12 mouse cellular contexts compared by ENCODE assay signal in the genomic region with DNA sequence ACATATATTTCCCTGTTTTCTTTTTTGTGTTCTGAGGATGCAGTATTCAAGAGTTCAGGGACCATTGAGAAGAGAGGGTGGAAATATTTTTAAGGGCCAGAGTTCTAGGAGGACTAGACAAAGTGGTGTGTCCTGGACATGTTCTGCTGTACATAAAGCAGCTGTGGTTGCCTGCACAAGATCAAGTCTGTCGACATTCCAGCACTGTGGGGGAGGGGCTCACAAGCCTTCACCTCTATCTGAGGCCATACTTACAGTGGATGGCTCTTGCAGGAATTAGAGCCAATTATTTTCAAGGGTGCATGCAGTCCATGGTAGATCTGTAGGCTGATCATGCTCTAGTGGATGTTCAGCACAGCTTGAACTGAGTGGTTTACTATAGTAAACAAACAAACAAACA. TPM values are rescaled to one million over a fixed set of nuclear protein-coding genes. Genes with fewer than 3 reads are reported as not detected.
DNase-seq lines count a peak whose midpoint lies in the region; ATAC-seq lines count a peak whose summit lies in the region.
"Had no signal": no experiment of that assay in that cellular context is flagged by ENCODE, and none has a peak within 500 bp of the region (broad histone marks: within the 10 kb centered on the region; RNA-seq: fewer than 3 reads in every experiment).

No protein-coding gene starts in this region.

- H3K36me3 ChIP-seq in embryonic facial prominence, embryonic 13.5 days = peaks cover 69% of the 10 kb centered on the region
- H3K36me3 ChIP-seq in midbrain, embryonic 15.5 days (replicated peaks) = peaks cover 6% of the 10 kb centered on the region
- peaks cover 24% of the 10 kb centered on the region for H3K36me3 ChIP-seq in forebrain, embryonic 15.5 days

- no peaks in the 10 kb centered on the region for H3K27me3 ChIP-seq in embryonic facial prominence, embryonic 13.5 days
- H3K27me3 ChIP-seq in midbrain, embryonic 15.5 days (replicated peaks) = no peaks in the 10 kb centered on the region
- no peaks in the 10 kb centered on the region for H3K27me3 ChIP-seq in forebrain, embryonic 15.5 days
- H3K27me3 ChIP-seq: midbrain, embryonic 13.5 days had no signal

- peaks cover 84% of the 10 kb centered on the region for H3K4me1 ChIP-seq in embryonic facial prominence, embryonic 13.5 days
- H3K4me1 ChIP-seq in midbrain, embryonic 15.5 days = peaks cover 82% of the 10 kb centered on the region
- H3K4me1 ChIP-seq in forebrain, embryonic 15.5 days = peaks cover 85% of the 10 kb centered on the region

- peak overlapping the region; percentile 51; the same call in 1 of the 2 replicates for H3K27ac ChIP-seq in embryonic facial prominence, embryonic 13.5 days
- H3K27ac ChIP-seq in midbrain, embryonic 15.5 days = no peak overlapping the region
- H3K27ac ChIP-seq in forebrain, embryonic 15.5 days (replicated peaks) = no peak overlapping the region
- H3K27ac ChIP-seq: midbrain, embryonic 13.5 days had no signal

- no peaks in the 10 kb centered on the region for H3K9me3 ChIP-seq in embryonic facial prominence, embryonic 13.5 days
- no peaks in the 10 kb centered on the region for H3K9me3 ChIP-seq in midbrain, embryonic 15.5 days
- H3K9me3 ChIP-seq in forebrain, embryonic 15.5 days = no peaks in the 10 kb centered on the region
- H3K9me3 ChIP-seq: midbrain, embryonic 13.5 days had no signal

- no peak overlapping the region for H3K4me3 ChIP-seq in embryonic facial prominence, embryonic 13.5 days
- no peak overlapping the region for H3K4me3 ChIP-seq in midbrain, embryonic 15.5 days
- no peak overlapping the region for H3K4me3 ChIP-seq in forebrain, embryonic 15.5 days
- H3K4me3 ChIP-seq: midbrain, embryonic 13.5 days had no signal

- no peak overlapping the region for H3K9ac ChIP-seq in embryonic facial prominence, embryonic 13.5 days
- no peak overlapping the region for H3K9ac ChIP-seq in midbrain, embryonic 15.5 days
- no peak overlapping the region for H3K9ac ChIP-seq in forebrain, embryonic 15.5 days (replicated peaks)
- H3K9ac ChIP-seq: midbrain, embryonic 13.5 days had no signal

- WGBS in embryonic facial prominence, embryonic 13.5 days = 5% methylated on average over 1 of the region's 1 CpGs
- 12% methylated on average over 1 of the region's 1 CpGs for WGBS in midbrain, embryonic 15.5 days
- WGBS in forebrain, embryonic 15.5 days = 14% methylated on average over 1 of the region's 1 CpGs

- ATAC-seq in embryonic facial prominence, embryonic 13.5 days (ENCODE audit: insufficient number of reproducible peaks, insufficient read depth, low FRiP score, low TSS enrichment, low read depth) = no peak
- no peak for ATAC-seq in midbrain, embryonic 15.5 days (replicated peaks)
- ATAC-seq in forebrain, embryonic 15.5 days (replicated peaks) = no peak
- ATAC-seq: midbrain, embryonic 13.5 days had no signal

- 0 out of 2 replicates have a peak overlapping the region, but pooled peaks have one; percentile 7 for H3K4me2 ChIP-seq in embryonic facial prominence, embryonic 13.5 days
- no peak overlapping the region for H3K4me2 ChIP-seq in midbrain, embryonic 15.5 days
- H3K4me2 ChIP-seq in forebrain, embryonic 15.5 days (replicated peaks) = no peak overlapping the region

- DNase-seq in embryo, embryonic 10 days (ENCODE audit: low spot score) = peak; percentile 54
- DNase-seq in embryo, embryonic 9.5 days (ENCODE audit: extremely low spot score) = no peak
- peak; percentile 56 for DNase-seq in 3T3-L1 (ENCODE audit: low read depth, low spot score)
- DNase-seq in kidney, postnatal 36 days = peak; percentile 41 to 68
- no peak for DNase-seq in right cerebral cortex, adult 18-20 months
- DNase-seq: gastrocnemius, postnatal 36 days had no signal

RNA-seq across cellular contexts. Expression of a gene that starts 7.9 kb away (rescaled TPM):
- 51.9 and 52.6 TPM in 2 replicates for polyA plus RNA-seq in embryonic facial prominence, embryonic 13.5 days (2015; fragmentation: Nextera tagmentation; extraction: Ambion mirVana)
- 30.3 and 33.3 TPM in 2 replicates for polyA plus RNA-seq in midbrain, embryonic 15.5 days (2015; fragmentation: Nextera tagmentation; extraction: Ambion mirVana)
- 26.8 and 27.1 TPM in 2 replicates for polyA plus RNA-seq in forebrain, embryonic 15.5 days (2015; fragmentation: Nextera tagmentation; extraction: Ambion mirVana)

RNA-seq across cellular contexts. Expression of a gene that starts 20.1 kb away (rescaled TPM):
- polyA plus RNA-seq in embryonic facial prominence, embryonic 13.5 days (2015; fragmentation: Nextera tagmentation; extraction: Ambion mirVana) = 1.3 and 1.6 TPM in 2 replicates
- polyA plus RNA-seq in midbrain, embryonic 15.5 days (2015; fragmentation: Nextera tagmentation; extraction: Ambion mirVana) = 1.2 and 1.6 TPM in 2 replicates
- polyA plus RNA-seq in forebrain, embryonic 15.5 days (2015; fragmentation: Nextera tagmentation; extraction: Ambion mirVana) = 0.64 and 0.71 TPM in 2 replicates
- polyA plus RNA-seq: liver, adult 2 months had no signal

RNA-seq across cellular contexts. Expression of a gene that starts 48.8 kb away (rescaled TPM):
- 0.19 TPM in 1 of 2 replicates, not detected in the other for polyA plus RNA-seq in embryonic facial prominence, embryonic 13.5 days (2015; fragmentation: Nextera tagmentation; extraction: Ambion mirVana)
- 0.22 and 0.25 TPM in 2 replicates for polyA plus RNA-seq in midbrain, embryonic 15.5 days (2015; fragmentation: Nextera tagmentation; extraction: Ambion mirVana)
- not detected in 2 replicates for polyA plus RNA-seq in forebrain, embryonic 15.5 days (2015; fragmentation: Nextera tagmentation; extraction: Ambion mirVana)
- polyA plus RNA-seq: C2C12 had no signal

RNA-seq across cellular contexts. Expression of a gene that starts 52.7 kb away (rescaled TPM):
- not detected in 2 replicates for polyA plus RNA-seq in embryonic facial prominence, embryonic 13.5 days (2015; fragmentation: Nextera tagmentation; extraction: Ambion mirVana)
- not detected in 2 replicates for polyA plus RNA-seq in midbrain, embryonic 15.5 days (2015; fragmentation: Nextera tagmentation; extraction: Ambion mirVana)
- polyA plus RNA-seq in forebrain, embryonic 15.5 days (2015; fragmentation: Nextera tagmentation; extraction: Ambion mirVana) = not detected in 2 replicates
- polyA plus RNA-seq: C2C12; midbrain, embryonic 13.5 days had no signal

RNA-seq across cellular contexts. Expression of a gene that starts 52.8 kb away (rescaled TPM):
- not detected in 2 replicates for polyA plus RNA-seq in embryonic facial prominence, embryonic 13.5 days (2015; fragmentation: Nextera tagmentation; extraction: Ambion mirVana)
- not detected in 2 replicates for polyA plus RNA-seq in midbrain, embryonic 15.5 days (2015; fragmentation: Nextera tagmentation; extraction: Ambion mirVana)
- not detected in 2 replicates for polyA plus RNA-seq in forebrain, embryonic 15.5 days (2015; fragmentation: Nextera tagmentation; extraction: Ambion mirVana)
- polyA plus RNA-seq: C2C12; liver, adult 2 months; midbrain, embryonic 13.5 days had no signal

Comparison
In these comparisons a context has a peak if more than half of its experiments do, and no peak if none do; other contexts are left out.
1. DNase-seq: peak in embryo, embryonic 10 days (single experiment), 3T3-L1 (single experiment) and kidney, postnatal 36 days (2 of 2); none in embryo, embryonic 9.5 days (single experiment) and right cerebral cortex, adult 18-20 months (single experiment).